Mouse (Mus musculus) heart, adult 9 months (tissue): ENCODE results near the gene Tmem147.
"Not testable (repeated sequence)": the region's sequence is repeated elsewhere in the genome, so short reads cannot be mapped to it uniquely, and the experiment has no call there.

ENCODE experiments used
- DNase-seq, 2 experiments: peaks; one replicate each; pipeline ENCODE4 v3.0.0; 2022; ENCODE audit warnings: low spot score in 2 of 2

Tmem147 gene

DNA sequence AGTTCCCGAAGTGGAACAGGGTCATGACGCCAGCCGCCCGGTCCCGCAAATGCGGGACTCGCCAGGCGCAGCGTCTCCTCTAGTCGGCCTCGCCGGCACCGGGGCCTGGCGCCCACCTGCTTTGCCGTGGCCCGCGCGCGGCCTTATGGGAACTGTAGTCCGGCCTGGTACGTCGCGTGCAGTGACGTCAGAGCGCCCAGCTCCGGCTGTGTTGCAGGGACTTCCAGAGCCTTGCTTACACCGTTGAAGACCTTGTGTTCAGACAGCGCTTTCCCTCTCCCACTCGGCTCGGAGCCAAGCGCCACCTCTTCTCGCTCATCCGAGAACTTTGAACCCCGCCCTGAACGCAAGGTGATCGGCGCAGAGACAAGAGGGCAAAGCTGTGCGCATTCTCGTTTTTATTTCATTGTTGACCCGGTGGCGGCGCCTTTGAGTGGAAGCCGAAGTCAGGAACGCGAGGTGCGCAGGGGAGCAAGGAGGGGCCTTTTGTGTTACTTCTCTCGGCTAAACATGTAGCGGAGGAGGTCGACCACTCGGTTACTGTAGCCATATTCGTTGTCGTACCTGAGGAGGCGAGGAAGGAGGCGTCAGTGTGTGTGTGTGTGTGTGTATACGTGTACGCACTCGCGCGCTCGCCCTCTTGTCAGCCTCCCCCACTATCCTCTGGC lies at the start of gene Tmem147:
Tmem147 (minus strand) TSS at position 145 of the 668 bp plus-strand sequence.
- DNase-seq: peak; percentile 93 to 96

DNA sequence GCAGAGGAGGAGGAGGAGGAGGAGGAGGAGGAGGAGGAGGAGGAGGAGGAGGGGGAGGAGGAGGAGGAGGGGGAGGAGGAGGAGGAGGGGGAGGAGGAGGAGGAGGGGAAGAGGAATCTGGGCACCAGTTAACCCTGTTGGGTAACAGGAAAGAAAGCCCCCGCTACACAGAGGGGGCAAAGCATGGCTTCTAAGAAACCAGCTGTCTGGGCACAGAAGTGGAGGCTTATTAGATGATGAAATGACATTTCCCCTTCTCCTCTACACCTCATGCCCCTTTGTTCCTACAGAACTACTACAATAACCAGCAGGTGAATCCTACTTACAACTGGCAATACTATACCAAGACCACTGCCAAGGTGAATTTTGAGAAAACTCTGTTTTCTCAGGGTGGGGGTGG lies 48.6 kb upstream of the Tmem147 start:
- DNase-seq: no peak

DNA sequence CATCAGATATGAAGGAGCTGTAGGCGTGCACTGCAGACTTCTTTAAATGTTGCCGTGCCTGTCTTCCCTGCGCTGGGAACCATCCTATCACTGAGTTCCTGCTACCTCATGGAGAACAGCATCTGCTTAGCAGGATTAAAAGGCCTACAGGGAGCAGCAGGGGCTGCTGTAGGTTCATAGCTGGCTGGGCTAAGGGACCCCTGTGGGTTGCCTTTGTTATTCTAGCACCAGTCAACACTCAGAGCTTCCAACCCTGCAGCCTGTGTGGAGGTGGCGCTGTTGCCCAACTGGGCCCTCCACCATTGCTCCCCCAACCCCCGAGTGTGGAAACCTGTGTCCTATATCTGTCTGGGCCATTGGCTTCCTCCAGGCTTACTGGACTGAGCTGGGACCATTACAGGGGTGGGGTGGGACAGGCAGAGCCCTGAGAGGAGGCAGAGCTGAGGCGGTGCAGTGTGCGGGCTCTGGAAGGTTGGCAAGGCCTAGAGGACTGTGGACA lies 47.8 kb upstream of the Tmem147 start:
- DNase-seq: no peak

DNA sequence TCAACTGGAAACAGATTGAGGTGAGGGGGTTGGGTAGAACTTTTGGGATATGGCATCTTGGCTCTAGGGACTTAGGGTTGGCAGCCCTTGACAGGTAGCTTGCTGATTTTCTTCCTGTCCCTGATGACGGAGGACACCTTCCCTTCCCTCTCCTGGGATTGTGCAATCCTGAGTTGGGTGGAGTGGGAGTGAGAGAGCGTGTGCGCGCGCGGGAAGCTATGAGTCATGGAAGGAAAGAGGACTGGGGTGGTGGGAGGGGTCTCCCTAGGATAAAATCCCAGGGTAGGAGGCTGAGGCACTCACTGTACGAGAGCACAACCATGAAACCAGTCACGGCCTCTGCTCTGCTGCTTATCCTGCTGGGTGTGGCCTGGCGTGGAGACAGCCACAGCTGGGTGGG lies 46.8 kb upstream of the Tmem147 start:
- DNase-seq: no peak

DNA sequence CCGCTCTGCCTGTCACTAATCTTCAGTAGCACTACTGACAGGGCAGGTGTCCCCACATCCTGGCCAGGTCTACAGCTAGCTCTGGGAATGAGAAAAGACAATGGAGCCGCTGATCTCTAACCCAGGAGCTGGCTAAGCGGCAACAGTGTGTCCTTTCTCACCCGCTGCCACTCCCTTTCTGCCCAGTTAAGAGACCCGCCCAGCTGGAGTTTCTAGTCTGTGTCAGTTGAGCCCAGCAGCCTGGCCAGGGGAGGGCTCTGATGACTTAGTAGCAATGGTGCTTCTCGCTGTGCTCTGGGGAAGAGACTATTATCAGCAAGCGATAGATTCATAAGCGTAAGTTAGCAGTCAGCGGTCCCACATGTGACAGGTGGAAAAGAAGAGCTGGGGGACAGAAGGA lies 39.9 kb upstream of the Tmem147 start:
- no peak for DNase-seq

DNA sequence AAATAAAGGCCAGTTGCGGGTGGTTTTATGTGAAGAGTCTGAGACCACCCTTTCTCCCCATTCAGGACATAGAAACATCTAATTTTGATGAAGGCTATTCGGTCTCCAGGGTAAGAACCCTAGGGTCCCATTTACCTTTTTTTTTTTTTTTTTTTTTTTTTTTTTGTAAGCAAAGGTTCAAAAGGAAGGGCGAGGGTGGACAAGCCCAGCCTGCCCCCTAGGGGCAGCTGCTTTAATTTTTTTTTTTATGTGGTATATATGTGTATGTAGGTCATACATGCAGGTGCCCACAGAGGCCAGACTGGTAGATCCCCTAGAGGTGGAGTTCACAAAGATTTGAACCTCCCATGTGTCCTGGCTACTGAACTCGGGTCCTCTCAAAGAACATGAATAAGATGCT lies 37.1 kb upstream of the Tmem147 start:
- DNase-seq: no peak

DNA sequence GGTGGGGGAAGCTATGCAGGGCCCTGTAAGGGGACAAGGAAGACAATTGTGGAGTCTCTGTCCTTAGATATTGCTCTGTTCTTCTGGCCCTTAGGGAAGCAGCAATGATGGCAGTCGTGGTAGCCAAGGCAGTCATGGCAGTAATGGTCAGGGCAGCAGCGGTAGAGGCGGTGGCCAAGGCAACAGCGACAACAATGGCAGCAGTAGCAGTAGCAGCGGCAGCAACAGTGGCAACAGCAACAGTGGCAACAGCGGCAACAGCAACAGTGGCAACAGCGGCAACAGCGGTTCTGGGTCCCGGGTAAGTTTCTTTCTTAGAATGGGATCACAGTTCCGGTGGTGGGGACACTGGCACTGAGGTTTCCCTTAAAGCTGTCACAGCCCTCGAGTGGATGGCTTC lies 35.8 kb upstream of the Tmem147 start:
- no peak for DNase-seq

DNA sequence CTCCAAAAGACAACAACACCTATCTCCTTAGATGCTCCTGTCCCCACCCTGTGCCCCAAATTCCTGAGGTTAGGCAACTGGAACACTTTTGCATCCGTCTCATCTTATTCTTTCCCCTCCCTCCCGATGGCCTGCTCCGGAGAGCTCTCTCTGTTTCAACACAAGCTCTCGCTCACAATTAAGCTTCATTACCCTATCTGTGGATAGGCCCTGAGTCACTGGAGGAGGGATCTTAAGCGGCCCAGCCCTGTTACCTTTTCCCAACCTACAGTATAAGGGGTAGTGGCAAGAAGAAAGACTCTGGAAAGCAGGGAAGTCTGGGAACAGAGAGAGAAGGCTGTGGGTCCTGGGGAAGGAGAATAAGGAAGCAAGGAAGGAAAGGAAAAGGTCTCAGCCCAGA lies 34.1 kb upstream of the Tmem147 start, which contains the start of gene Dmkn:
Dmkn (plus strand) TSS at position 301 of the 400 bp plus-strand sequence.
- DNase-seq: no peak

DNA sequence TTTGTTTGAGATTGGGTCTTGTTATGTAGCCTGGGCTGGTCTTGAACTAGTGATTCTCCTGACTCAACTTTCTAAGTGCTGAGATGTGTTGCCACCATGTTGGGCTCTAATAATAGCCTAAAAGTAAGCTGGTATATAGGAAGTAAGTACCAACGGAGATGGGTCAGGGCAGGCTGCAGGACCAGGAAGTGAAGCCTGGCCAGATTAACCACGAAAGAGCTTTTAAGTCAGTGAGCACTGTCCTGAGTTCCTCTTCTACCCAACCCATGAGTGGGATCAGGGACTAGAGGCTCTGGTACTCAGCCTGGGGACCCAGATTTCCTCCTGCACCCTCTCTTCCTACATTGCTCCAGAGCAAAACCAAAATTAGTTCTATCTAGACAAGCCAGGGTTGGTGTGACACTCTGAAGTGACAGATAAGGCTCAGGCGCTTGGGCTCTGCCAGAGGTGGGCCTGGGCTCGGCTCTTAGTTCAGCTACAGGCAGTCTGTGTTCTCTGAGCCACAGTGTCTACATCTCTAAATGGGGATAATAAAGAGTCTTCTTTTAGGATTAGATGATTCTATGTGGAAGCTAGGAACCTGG lies 32.5 kb upstream of the Tmem147 start:
- peak in 1 of 2 experiments; percentile 12 for DNase-seq

DNA sequence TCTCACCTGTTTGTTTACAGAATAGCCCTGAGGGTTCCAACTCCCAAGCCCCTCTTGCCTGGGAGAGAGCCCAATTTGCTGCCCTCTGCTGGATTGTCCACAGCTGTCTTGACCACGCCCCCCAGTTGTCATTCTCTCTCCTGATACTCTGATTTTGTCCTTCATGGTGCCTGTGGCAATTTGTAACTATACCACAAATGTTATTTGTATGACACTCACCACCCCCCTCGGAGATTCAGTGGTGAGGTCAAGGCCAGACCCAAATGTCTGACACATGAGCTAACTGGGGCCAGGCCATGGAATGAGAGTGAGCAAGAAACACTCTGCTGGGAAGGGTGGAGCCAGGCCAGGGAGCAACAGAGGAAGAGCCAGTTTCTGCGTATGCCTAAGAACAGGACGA lies 29.5 kb upstream of the Tmem147 start:
- no peak for DNase-seq

DNA sequence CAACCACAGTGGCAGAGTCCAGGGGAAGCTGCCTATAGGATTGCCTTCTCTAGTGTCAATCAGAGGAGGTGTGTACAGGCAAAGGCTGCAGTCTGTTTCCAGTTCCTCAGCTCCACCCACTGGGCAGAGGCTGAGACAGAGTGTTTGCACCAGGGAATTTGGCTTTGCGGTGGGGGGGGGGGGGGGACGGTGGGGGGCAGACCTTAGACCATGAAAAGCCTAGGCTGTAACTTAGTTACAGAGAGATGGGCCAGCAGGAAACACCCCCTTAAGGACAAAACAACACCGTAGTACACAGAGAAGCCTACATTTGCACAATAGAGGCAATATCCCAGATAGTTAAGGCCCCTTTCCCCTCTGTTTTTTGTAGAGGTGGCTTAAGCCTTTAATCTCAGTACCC lies 27.7 kb upstream of the Tmem147 start:
- no peak for DNase-seq

DNA sequence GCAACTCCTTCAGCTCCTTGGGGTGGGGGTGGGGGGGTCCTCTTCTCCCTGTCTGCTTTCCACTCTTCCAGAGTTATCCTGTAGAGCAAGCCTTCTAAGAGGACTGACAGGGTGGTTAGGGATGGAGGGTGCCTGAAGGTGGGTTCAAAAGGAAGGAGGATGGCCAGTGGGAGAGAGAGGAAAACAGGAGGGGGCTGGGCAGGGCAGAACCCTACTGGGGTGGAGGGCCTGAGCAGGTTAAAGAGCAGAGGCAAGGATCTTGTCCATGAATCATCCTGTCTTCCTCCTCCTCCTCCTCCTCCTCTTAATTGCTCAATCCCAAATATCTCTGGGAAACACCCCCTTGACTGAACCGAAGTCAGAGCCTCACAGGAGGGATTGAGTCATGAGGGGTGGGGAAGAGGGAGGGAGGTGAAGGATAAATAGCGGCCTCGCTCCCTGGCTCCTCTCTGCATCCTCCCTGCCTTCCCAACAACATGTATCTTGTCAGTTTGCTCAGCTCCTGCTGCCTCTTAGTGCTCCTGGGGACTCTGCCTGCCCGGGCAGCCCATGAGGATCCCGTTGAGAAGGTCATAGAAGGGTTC lies 21.8 kb upstream of the Tmem147 start, which contains the start of gene Sbsn:
Sbsn (plus strand) TSS at position 386 of the 584 bp plus-strand sequence.
- DNase-seq: no peak

DNA sequence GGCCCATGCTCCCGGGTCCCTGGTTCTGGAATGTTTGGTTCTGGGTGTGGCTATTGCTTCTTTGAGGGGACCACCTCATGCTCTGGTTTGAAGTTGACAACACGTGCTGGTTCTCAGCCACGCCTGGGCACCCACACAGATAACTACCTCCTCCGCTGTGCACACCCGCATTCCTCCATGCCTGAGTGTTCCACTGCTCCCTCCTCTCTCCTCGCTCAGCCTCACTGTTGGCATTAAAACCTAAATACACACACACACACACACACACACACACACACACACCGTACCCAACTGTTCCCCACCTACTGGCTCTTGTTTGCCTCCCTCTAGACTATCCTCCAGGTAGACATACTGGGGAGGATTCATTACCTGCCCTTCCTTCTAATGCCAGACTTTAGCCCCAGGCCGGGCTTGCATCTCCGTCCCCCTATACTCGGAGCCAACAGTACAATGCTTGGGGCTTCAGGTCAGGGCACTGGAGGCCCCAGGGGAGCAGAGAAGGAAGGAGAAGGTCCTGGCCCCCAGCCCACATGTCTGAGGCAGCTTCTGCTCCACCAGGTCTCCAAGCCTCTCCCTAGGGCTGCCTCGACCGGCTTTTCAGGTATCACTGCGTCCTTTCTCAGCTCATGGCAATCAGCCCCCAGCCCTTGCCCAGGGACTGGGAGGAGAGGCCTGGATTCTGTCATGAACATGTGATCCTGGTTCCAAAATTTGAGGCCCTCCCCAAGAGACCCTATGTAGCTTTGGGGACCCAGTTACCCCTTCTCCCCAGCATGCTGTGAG lies 20.7 kb upstream of the Tmem147 start:
- DNase-seq: no peak

DNA sequence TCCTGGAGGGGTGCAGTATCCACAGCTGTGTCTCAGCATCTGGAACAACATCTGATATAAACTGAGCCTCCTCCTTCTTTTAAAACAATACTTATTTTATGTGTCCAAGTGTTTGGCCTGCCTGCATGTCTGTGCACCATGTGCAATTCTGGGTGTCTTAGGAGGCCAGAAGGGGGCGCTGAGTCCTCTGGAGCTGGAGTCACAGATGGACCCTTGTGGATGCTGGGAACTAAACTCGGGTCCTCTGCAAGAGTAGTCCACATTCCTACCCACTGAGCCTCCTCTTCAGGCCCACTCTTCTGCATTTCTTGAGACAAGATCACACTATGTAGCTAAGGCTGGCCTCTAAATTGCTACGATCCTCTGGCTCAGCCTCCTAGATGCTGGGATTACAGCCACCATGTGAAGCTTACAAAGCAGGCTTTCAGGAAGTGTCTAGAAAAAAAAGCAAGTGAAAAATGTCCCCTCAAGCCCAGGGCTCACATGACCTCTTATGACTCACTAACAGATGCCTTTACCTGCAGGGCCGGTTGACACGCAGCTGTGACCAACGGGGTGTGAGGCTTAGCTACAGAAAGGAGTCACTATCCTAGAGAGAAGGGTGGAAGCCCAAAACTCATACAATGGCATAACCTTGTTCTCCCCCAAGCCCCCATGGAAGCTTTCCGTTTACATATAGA lies 18.3 kb upstream of the Tmem147 start:
- no peak for DNase-seq

DNA sequence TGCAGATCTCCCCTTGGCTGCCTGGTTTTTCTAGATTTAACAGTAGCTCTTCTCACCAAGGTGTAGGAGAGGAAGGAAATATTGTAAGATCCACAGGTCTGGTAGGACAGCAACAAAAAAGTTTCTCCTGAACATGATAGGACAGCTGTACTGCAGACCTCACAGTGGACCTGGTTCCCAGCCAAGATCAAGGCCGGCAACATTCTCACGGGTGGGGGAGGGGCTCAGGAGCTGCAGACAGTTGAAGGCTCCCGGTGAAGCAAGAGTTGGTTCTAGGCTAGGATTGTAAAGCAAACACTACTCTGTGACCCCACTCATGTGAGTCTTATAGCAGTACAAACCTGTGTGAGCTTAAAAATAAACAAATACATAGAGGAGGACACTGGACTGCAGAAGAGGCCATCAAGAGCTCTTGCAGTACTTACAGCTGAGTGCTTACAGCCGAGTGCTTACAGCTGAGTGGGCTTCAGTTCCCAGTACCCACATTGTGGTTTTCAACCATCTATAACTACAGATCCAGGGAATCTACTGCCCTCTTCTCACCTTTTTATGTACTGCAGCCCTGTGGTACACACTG lies 14.8 kb upstream of the Tmem147 start:
- DNase-seq: no peak

DNA sequence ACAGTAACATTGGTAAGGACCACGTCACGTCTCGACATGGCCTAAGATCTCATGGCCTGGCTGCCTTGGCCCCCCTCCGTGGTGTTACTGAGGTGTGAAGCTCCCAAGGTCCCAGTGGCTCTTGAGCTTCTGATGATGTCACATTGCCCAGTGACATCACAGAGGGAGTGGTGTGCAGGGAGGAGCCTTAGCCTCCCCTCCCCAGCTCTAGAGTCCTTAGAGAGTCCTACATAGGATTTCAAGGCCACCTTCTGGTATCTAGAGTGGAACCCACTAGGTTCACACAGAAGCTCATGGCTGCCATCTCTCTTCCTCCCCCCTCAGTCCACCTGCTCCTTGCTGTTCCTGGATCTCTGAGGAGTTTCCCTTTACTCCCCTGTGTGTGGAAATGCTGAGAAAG lies 14.3 kb upstream of the Tmem147 start, which contains the start of gene Gapdhs:
Gapdhs (minus strand) TSS at position 65 of the 400 bp plus-strand sequence.
- DNase-seq: not testable (repeated sequence)

DNA sequence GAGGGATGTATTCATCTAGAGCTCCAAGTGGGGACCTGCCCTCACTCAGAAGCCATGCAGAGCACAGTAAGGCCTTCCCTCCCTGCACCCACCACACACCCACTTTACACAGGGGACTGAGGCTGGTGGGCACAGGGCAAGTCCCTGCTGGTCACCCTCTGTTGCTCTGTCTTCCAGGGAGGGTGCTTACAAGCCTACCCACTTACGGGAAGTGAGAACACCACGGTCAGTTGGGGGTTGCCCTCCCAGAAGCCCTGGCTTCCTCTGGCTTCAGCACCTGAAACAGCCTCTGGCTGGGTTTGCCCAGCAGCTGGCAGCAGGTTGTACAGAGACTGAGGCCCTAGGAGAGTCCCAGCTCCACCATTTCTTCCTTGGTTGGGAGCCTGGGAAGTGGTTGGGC lies 13.2 kb upstream of the Tmem147 start:
- DNase-seq: not testable (repeated sequence)

DNA sequence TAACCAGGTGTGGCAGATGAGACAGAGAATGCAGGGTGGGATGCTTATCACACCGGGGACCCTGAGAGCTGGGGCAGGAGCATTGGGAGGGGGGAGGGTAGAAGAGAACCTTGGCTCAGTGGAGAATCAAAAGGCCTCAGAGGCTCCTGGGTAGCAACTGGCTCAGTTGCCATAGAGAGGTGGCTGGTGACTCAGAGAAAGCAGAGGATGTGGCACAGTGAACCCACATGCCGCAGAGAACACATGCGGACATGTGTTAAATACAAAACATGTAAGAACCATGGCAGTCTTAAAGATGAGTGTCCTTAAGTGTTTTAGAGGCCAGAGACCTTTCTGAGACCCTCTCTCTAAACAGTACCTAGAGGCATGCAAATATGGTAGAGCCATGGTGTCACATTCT lies 6.9 kb upstream of the Tmem147 start:
- no peak for DNase-seq

DNA sequence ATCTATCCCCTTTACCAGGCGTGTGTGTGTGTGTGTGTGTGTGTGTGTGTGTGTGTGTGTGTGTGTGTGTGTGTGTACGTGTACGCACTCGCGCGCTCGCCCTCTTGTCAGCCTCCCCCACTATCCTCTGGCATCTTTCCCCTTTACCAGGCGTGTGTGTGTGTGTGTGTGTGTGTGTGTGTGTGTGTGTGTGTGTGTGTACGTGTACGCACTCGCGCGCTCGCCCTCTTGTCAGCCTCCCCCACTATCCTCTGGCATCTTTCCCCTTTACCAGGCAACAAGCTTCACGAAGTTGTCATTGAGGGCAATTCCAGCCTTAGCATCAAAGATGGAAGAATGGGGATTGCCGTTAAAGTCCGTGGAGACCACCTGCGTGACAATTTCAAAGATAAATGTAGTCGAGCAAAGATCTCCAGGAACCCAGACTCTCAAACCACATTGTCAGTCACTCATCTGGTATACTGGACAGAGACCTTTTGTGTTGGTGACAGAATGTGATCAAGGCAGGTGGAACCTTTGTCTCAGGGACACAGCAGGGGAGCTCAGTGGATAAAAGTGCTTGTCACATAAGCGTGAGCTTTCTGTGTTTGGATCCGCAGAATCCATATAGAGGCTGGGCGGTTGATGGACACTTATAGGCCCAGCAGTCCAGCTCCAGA lies 853 bp upstream of the Tmem147 start:
- DNase-seq: not testable (repeated sequence)

DNA sequence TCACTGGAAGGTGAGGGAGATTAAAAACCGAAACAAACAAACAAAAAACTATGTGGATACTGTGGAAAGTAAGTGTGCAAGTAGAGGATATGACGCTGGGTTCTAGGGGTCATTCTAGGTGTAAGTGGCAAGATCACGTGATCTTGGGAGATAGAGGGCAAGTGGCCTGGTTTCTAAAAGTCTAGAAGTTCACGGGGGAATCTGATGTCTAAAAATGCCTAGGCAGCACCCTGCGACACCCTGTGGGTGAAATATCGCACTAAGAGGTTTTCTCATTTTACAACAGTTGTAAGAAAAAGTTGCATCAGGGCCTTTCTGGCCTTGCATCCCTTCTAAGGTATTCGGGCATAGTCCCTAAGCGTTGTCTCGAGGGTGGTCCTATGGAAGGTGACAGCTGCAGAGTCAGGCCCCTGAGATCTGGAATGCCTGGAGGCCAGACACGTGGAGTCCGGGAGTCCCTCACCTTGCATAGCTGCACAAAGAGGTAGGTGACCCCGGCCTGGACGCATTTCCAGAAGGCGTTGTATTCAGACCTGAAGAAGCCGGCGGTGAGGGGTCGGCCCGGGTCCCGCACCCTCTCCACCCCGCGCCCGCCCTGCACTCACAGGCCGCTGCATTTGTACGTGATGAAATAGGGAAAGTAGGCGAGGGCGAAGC lies 473 bp downstream of the Tmem147 start:
- DNase-seq: no peak
